Mouse (Mus musculus) adrenal gland, adult (tissue): Measurements from ENCODE around the gene Pycr2.
A peak's percentile ranks its signal among the peaks of the same experiment; 100 is the strongest.

Experiments used
- DNase-seq, 2 experiments: peaks; one replicate each; pipeline ENCODE4 v3.0.0; 2022 to 2023; ENCODE audit warnings: low spot score in 1 of 2; ENCODE audit not compliant: inconsistent age in 2 of 2

Pycr2 gene

DNA sequence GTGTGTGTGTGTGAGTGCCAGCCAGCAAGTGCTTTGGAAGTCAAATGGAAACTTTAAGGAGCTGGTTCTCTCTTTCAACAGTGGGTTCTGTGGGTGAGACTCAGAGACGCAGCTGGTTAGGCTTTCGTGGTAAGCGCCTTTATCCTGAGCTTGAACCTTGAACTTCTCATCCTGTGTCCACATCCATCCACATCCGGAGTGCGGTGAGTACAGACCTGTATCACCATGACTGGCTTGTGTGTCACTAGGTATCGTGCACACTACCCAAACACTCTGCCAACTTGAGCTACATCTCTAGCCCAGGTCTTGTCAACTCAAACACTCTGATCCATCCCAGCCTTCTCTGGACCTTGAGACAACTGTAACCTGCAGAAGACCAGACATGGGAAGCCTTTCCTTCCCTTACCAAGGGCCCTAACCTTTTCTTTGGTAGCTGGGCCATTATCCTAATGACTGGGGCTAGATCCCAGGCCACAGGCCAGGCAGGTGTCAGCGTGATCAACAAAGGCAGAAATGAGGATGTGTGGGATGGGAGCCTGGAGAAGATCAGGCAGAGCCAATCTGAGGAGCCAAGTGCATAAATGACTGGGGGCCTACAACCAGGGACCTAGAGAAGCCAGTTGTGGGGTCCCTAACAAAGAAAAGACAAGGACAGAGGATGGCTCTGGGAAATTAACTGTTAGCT is 36.8 kb downstream of the Pycr2 start:
- DNase-seq = peak in 1 of 2 experiments; percentile 55

GRCm38 (mm10) chr1:180941726-180942125 is 37.6 kb downstream of the Pycr2 start:
- no peak for DNase-seq

- DNase-seq = peak; percentile 87 to 96
Observed at GRCm38 (mm10) chr1:180942166-180943031, 38.3 kb downstream of the Pycr2 start, which contains the start of gene Tmem63a. TSS of gene Tmem63a (plus strand) at chr1:180942344.

DNA sequence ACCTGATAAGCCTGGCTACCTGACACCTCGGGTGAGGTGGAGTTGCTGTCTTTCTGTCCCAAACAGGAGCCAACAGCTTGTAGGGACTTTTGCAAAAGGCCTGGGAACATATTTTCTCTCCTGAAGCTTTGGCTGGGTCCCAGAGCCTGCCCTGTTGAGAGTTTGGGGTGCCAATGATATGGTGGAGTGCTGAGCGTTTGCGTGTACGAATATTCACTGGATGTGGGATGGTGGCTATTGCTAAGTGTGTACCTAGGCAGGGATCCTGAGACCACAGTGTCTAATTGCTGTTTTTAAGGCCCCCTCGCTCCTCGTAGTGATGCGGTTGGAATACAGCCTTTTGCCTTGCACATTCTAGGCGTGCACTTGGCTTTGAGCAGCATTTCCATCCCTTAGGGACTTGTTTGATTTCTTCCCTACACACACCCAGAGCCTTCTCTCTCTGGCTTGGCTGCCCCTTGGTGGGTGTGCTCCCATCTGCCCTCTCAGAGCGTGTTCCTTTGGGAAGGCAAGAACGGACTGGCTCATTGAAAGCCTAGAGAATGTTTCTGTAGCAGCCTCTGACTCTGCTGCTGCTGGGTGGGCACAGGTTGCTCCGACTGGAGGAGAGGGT is 39.0 kb downstream of the Pycr2 start:
- DNase-seq = peak in 1 of 2 experiments; percentile 36

- peak; percentile 82 to 87 for DNase-seq
Observed at GRCm38 (mm10) chr1:180943896-180944295, 39.8 kb downstream of the Pycr2 start.

- DNase-seq = peak; percentile 64 to 78
Observed at GRCm38 (mm10) chr1:180944553-180944952, 40.5 kb downstream of the Pycr2 start.

DNA sequence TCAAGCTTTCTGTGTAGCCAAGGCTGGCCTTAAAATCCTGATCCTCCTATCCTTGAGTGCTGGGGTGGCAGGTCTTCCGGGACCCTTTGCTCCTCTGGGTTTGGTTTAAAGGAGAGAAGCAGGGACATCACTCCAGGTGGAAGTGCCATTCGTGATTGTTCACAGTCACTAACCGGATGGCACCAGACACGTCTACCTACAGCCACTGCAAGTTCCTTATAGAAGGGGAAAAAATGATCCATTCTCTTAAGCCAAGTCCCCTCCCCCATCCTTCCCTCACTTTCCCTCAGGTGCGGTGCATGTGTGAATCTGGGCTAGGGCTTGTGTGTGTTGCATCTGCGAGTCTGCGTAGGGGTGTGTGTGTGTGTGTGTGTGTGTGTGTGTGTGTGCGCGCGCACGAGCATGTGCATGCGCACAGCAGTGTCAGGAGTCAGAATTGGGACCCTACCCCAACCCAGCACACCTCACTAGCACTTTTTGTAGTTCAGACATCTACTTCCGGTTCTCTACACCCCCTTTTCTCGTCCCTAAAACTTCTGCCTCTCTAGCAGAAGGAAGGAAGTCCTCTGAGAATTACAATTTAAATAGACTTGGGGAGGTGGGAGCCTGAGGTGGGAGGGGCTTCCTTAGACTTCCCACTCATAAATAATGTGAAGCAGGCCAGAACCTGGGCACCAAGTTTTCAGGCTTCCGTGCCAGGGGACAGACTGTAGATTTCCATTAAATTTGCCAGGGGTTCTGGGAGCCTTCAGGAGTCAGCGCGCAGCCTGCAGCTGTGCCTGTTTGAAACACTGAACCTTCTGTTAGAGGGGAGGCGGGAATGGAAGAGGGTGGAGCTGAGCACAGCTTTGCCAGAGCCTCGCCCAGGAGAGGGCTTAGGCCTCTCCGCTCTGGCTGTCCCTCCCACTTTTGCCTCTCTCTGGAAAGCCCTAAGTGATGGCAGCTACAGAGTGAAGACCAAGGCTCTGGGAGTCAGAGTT is 41.2 kb downstream of the Pycr2 start:
- DNase-seq = peak; percentile 66 to 84

DNA sequence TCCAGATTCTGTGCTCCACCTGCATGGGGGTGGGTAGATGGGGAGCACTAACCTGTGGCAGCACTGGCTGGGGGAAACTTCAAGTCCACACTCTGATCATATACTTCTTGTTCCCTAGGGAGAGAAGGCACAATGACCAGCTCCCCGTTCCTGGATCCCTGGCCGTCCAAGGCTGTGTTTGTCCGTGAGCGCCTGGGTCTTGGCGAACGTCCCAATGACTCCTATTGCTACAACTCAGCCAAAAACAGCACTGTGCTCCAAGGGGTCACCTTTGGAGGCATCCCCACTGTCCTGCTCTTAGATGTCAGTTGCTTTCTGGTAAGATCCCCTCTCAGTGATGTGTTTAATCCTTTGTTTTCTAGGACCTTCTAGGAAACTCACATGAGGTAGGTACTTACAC is 42.4 kb downstream of the Pycr2 start:
- peak; percentile 86 to 94 for DNase-seq

DNA sequence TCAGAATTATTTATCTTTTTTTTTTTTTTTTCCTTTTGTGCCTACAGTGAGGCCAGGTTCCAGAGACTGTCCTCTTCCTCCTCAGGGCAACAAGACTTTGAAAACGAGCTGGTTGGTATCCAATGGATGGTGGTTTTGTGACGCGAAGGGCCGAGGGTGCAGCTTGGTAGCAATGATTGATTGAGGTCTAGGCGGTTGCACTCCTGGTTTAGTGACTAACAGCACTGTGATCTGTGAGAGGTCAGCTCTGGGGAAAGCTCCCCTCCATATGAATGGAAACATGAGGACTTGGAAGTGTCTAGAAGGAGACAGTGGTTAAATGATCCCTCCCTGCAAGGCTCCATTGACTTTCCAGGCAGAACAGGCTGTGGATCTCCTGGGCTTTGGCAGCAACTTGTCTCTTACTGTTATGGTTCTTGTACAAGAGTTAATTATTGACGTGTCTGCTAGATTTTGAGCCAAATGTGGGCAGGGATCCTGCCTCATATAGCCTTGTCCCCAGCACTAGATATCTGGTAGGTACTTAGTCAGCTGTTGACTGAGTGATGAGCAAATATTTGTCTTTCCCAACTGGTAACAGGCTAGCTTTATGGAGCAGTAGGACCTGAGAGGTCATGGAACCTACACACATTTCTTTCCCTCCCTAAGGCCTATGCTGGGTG is 48.1 kb downstream of the Pycr2 start:
- peak in 1 of 2 experiments; percentile 75 for DNase-seq

GRCm38 (mm10) chr1:180952808-180953207 is 48.7 kb downstream of the Pycr2 start:
- no peak for DNase-seq

DNA sequence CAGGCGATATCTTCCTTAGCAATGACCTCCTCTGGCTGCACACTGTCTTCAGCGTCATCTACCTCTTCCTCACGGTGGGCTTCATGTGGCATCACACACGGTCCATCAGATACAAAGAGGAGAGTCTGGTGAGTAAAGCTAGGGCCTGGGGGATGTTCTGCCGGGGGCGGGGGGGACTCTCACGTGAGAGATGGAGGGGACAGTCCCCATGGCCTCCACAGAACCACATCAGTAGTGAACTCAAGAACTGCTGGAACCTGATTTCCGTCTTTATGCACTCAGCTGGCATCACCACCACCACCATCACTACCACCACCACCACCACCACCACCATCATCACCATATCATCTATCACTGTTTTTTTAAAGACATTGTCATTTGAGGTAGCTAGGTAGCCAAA is 52.3 kb downstream of the Pycr2 start:
- no peak for DNase-seq

DNA sequence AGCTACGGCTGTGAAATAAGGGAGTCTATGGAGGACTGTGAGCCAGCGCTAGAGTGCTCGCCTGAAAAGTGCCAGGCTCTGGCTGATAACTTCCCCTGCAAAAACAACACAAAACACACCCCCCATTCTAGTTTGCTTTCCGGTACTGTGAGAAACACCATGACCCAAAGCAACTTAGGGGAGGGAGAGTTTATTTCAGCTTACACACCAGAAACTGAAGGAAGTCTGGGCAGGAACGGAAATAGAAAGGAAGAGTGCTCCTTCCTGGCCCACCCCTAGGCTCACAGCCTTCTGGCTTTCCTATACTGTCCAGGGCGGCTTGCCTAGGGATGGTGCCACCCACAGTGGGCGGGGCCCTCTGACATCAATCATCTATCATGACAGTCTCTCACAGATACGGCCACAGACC is 52.9 kb downstream of the Pycr2 start:
- DNase-seq = peak; percentile 67 to 78
